In the genomic region with DNA sequence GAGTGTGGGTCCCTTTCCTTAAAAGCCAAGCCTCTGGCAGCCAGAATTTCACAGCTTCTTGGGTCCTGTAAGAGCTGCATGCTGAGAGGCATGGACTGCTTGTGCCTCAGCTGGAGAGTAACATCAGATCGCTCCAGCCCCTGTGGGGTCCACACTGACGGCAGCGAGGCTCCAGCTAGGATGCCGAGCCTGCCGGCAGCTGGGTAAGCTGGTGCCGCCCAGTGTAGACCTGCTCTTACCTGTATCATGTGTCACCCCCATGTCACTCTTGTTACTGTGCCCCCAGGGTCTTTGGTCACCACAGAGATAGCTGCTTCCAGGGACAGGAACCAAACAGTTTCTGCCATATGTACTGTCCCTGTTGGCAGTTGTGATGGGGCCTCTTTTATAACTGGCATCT, we compare ENCODE assay signal across 36 mouse cellular contexts. TPM values are rescaled to one million over a fixed set of nuclear protein-coding genes. Genes with fewer than 3 reads are reported as not detected.
"Had no signal": no experiment of that assay in that cellular context is flagged by ENCODE, and none has a peak within 500 bp of the region (broad histone marks: within the 10 kb centered on the region; RNA-seq: fewer than 3 reads in every experiment).

No protein-coding gene starts in this region.

- H3K9me3 ChIP-seq: limb, embryonic 10.5 days; limb, embryonic 12.5 days; limb, embryonic 13.5 days; limb, embryonic 15.5 days; liver, embryonic 12.5 days; liver, embryonic 13.5 days; liver, embryonic 15.5 days; lung, embryonic 15.5 days; megakaryocyte, embryonic 14.5 days; midbrain, embryonic 10.5 days; midbrain, embryonic 12.5 days; midbrain, embryonic 13.5 days; midbrain, embryonic 15.5 days had no signal

- H3K4me2 ChIP-seq: limb, embryonic 12.5 days; limb, embryonic 13.5 days; limb, embryonic 15.5 days; liver, embryonic 11.5 days; liver, embryonic 12.5 days; liver, embryonic 13.5 days; liver, embryonic 15.5 days; lung, embryonic 14.5 days; lung, embryonic 15.5 days; midbrain, embryonic 11.5 days; midbrain, embryonic 12.5 days; midbrain, embryonic 13.5 days; midbrain, embryonic 15.5 days had no signal

- H3K4me1 ChIP-seq: limb, embryonic 13.5 days; liver, embryonic 12.5 days; liver, embryonic 13.5 days; liver, embryonic 15.5 days; lung, embryonic 15.5 days had no signal

- H3K27me3 ChIP-seq: limb, embryonic 13.5 days; liver, embryonic 13.5 days; liver, embryonic 15.5 days; lung, embryonic 15.5 days; midbrain, embryonic 13.5 days; midbrain, embryonic 15.5 days had no signal

- H3K4me3 ChIP-seq: limb, embryonic 10.5 days; limb, embryonic 12.5 days; limb, embryonic 13.5 days; limb, embryonic 15.5 days; liver, embryonic 12.5 days; liver, embryonic 13.5 days; liver, embryonic 15.5 days; lung, embryonic 15.5 days; megakaryocyte, embryonic 14.5 days; midbrain, embryonic 10.5 days; midbrain, embryonic 12.5 days; midbrain, embryonic 13.5 days; midbrain, embryonic 15.5 days; myocyte had no signal

- ATAC-seq: liver, embryonic 12.5 days; liver, postnatal 0 days; lung, postnatal 0 days; midbrain, embryonic 13.5 days; midbrain, embryonic 15.5 days; midbrain, embryonic 16.5 days had no signal

- H3K9ac ChIP-seq: limb, embryonic 12.5 days; limb, embryonic 13.5 days; limb, embryonic 15.5 days; liver, embryonic 12.5 days; liver, embryonic 13.5 days; liver, embryonic 14.5 days; liver, embryonic 15.5 days; liver, postnatal 0 days; lung, embryonic 14.5 days; lung, embryonic 15.5 days; midbrain, embryonic 12.5 days; midbrain, embryonic 13.5 days; midbrain, embryonic 15.5 days had no signal

- DNase-seq: left cerebral cortex, postnatal 4 days; liver; liver, embryonic 13.5 days; liver, postnatal 0 days; lung, adult 18-20 months; lung, adult 2 months; lung, embryonic 14.5 days; lung, postnatal 10 days; lung, postnatal 14 days; lung, postnatal 36 days; lung, postnatal 4 days; midbrain, embryonic 14.5 days had no signal

- H3K27ac ChIP-seq: limb, embryonic 10.5 days; limb, embryonic 12.5 days; limb, embryonic 13.5 days; limb, embryonic 15.5 days; liver, embryonic 12.5 days; liver, embryonic 13.5 days; liver, embryonic 14.5 days; liver, embryonic 15.5 days; lung, embryonic 15.5 days; macrophage; midbrain, embryonic 10.5 days; midbrain, embryonic 12.5 days; midbrain, embryonic 13.5 days; midbrain, embryonic 15.5 days had no signal

RNA-seq across cellular contexts. Expression of a gene that starts 1.8 kb away (rescaled TPM):
- total RNA-seq: liver, adult 2 months; megakaryocyte progenitor cell, adult 5-6 weeks; megakaryocyte-erythroid progenitor cell, adult 5-6 weeks; monocyte, adult 5-6 weeks had no signal
- polyA plus RNA-seq: limb, embryonic 11.5 days; liver, adult 2 months; liver, embryonic 13.5 days; liver, embryonic 15.5 days; liver, postnatal 0 days; macrophage; midbrain, embryonic 11.5 days had no signal
